Mouse (Mus musculus) G1E-ER4 (cell line): ENCODE measurements around the gene Cxcr1. TPM values are rescaled to one million over a fixed set of nuclear protein-coding genes. Genes with fewer than 3 reads are reported as not detected.

Experiments
- GATA1 ChIP-seq: IDR thresholded peaks from one replicate; pipeline ENCODE4 v1.8.0; 2012; ENCODE audit warnings: low read length, inconsistent platforms
- polyA plus RNA-seq: library from polyadenylated mRNA; stranded (reverse); fragments of >175 nt; gene quantifications from 2 replicates; pipeline ENCODE4 v1.2.3, GENCODE M21; 2012

Cxcr1 gene
- polyA plus RNA-seq, 1 experiment, result not detected

- no peak for TF ChIP-seq GATA1
These were observed 9.0 kb upstream of the Cxcr1 start for GRCm38 (mm10) chr1:74203457-74203856.

GRCm38 (mm10) chr1:74201048-74201844 is 6.8 kb upstream of the Cxcr1 start:
- no peak for TF ChIP-seq GATA1

DNA sequence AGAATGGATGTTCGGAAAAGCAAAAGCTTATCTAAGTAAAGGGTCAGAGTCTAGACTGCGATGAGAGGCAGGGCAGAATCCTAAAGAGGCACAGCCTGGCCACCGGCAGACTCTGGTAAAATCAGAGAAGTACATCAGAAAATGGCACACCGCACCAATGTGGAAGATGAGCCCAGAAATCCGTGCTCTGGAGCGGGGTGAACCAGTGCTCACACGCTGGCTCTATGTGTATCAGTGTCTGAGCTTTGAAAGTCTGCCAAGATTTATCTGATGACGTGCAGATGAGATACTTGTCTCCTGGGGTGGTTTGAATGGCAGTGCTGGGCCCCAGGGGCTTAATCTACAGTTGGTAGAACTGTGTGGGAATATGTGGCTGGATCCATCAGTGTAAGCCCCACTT is 4.6 kb upstream of the Cxcr1 start:
- no peak for TF ChIP-seq GATA1

- TF ChIP-seq GATA1, result no peak
These were observed 3.5 kb upstream of the Cxcr1 start for GRCm38 (mm10) chr1:74197726-74198470.

DNA sequence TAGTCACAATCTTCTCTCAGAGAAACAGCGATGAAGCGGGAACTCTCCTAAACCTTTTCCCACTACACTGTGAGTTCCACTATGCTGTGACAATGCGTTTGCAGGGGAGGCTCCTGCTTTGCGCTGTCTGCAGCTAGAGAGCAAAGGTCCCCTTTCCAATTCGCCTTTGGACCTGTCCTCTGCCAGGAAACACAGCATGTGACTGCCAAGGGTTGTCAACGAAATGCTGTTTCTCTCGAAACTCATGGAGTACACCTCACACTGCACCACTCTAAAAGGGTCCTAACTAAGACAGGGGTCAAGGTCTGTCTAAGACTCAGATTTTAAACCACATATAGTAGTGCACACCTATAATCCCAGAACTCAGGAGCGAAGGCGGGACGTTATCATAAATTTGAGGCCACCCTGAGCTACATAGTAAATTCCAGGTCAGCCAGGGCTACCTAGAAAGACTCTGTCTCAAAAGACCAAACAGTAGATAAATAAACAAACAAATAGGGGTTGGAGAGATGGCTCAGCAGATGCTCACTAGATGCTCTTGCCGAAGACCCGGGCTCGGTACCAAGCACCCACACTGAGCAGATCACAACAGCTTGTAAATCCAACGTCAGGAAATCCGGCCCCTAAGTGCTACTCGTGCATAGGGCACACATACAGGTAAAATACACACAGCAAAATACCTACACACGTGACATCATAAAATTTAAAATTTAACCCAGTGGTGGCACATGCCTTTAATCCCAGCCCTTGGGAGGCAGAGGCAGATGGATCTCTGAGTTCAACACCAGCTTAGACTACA is 2.4 kb upstream of the Cxcr1 start:
- no peak for TF ChIP-seq GATA1

DNA sequence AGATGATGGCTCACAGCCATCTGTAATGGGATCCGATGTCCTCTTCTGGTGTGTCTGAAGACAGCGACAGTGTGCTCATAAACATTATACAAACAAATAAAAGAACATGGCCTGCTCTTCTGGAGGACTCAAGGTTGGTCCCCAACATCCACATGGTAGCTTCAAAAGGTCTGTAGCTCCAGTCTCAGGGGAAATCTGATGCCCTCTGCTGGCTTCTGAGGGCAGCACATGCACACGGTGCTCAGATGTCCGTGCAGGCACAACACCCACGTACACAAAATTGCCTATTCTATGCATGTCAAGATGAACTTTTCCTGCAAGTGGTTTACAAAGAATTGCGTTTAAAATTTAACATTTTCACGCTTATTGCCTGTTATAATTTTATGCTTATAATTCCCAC is 1.5 kb upstream of the Cxcr1 start:
- no peak for TF ChIP-seq GATA1

DNA sequence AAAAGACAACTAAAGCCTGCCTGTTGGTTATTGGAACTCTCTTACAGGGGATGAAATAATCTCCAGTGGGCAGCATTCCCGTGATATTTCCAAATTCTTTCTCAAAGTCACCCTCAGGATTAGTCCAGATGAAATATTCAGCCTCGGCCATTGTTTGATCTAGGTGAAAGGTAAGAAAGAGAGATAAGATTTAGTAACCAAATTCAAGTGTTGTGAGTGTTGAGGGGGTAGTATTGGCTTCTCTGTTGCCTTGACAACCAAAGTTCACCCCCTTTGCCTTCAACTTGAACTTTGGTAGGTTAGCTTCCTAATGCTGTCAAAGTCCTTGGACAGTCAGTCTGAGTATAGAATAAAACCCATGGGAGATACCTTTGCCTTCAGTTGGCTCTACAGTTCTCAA is 1.7 kb downstream of the Cxcr1 start:
- TF ChIP-seq GATA1, result no peak

GRCm38 (mm10) chr1:74190471-74190870 is 4.0 kb downstream of the Cxcr1 start:
- no peak for TF ChIP-seq GATA1

DNA sequence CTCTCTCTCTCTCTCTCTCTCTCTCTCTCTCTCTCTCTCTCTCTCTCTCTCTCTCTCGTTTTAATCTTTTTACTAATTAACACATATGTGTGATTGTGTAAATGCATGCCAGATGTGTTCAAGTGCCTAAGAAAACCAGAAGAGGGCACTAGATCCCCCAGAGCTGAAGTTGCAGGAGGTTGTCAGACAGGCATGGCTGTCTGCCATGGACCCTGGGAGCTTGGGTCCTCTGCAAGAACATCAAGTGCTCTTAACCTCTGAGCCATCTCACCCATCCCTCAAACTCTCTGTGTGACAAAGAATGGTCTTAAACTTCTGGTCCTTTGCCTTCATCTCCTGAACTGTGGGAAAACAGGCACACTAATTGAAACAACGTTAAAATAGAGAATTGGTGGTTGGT is 11.4 kb downstream of the Cxcr1 start:
- no peak for TF ChIP-seq GATA1

- no peak for TF ChIP-seq GATA1
These were observed 13.0 kb downstream of the Cxcr1 start for GRCm38 (mm10) chr1:74181462-74181861.

DNA sequence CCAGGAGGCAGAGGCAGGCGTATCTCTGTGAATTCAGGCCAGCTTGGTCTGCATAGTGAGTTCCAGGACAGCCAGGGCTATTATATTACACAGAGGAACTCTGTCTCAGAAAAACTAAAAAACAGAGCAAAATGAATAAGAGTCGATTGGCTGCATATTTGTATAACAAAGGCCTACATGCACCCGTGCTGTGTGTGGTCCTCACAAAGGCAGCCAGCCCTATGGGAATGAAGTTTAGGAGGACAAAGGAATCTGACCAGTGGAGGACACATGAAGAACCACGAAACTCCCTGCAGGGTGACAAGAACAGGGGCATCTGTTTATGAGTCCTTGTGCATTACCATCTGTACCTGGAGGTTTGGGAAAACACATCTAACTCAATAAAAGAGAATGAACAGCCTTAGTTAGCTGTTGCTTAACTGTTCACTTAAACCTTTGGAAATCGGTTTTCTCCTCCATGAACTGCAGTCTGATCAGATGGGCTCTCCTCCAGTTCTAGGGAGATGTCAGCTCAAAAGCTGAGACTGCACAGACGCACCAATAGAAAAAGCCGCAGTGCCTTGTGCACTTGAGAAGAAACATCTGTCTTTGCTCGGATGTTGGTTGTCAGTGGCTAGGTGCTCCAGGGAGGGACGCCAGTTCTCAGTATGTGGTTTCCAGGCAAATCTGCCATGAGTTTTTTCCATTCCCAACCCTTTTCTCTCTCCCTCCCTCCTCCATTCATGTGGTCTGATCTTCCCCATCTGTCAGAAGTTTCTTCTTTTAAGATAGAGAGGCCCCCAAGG is 14.6 kb downstream of the Cxcr1 start:
- no peak for TF ChIP-seq GATA1

DNA sequence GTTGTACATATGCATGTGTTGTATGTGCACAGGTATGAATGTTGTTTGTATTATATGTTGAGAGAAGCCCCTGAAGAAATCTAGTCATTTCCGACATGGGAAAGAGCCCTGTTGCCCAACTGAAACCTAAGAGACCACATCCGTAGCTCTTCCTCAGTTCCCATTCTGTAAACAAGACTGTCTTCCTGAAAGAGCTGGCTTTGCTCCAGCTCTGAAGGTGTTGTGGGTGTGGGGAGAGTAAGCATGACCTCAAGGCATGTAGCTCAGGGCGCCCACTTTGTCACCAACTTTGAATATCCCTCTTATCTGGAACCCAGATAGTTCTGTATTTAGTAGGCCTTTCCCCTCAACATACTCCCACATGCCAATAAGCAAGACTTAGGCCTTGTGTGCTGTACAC is 15.8 kb downstream of the Cxcr1 start:
- TF ChIP-seq GATA1, result no peak

GRCm38 (mm10) chr1:74175731-74176130 is 18.7 kb downstream of the Cxcr1 start:
- no peak for TF ChIP-seq GATA1

GRCm38 (mm10) chr1:74172722-74173121 is 21.7 kb downstream of the Cxcr1 start:
- peak; percentile 30 for TF ChIP-seq GATA1

- no peak for TF ChIP-seq GATA1
These were observed 24.7 kb downstream of the Cxcr1 start for GRCm38 (mm10) chr1:74169721-74170120.

DNA sequence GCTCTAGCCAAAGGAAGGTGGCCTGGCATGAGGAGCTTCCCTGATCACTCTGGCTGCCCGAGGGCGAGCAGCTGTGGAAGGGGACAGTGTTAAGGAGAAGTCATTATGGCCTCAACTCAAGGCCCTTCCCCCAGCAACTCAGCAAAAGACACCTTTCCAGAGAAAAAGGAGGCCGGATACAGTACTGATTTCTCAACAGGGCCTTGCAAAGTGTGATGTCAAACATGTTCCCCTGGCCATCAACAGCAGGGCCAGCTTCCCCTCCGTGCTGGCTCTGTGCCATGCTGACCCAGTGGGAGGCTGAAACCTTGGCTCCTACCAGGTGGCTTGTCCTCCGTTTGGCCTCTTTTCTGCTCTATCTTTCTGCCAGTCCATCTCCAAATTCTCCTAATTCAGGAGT is 27.3 kb downstream of the Cxcr1 start:
- no peak for TF ChIP-seq GATA1
